Comparison of ENCODE assay signal across 8 mouse cellular contexts in the genomic region with DNA sequence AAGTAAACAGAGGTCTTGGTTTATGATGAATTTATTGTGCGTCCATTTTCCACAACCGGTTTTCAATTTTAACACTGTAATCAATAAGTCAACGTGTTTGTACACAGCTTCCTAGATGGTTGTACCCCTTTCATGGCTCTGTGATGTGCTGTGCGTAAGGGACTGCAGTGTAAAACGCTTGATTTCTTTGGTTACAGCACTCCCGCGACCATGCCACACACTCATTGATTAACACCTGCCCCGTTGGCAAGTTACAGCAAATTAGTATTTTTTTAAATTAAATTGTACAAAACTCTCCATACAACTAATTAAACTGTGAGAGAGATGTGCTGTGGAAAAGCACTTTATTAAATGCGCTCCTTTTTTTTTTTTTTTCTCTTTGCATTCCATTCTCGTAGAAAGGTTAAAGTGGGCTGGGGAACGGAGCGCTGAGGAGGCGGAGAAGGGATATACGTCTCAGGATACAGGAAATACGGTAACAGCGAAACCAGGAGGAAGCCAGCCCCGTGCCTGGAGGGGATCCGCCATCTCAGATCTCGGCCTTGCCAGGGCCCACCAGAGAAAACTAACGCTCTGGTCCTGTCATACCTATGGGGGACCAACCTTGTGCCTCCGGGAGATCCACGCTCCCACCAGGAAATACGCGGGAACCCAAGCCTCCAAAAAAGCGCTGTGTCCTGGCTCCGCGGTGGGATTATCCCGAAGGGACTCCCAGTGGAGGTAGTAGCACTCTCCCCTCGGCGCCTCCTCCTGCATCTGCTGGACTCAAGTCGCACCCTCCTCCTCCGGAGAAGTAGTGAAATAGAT. TPM values are rescaled to one million over a fixed set of nuclear protein-coding genes. Genes with fewer than 3 reads are reported as not detected.
DNase-seq lines count a peak whose midpoint lies in the region; ATAC-seq and TF ChIP-seq lines count a peak whose summit lies in the region.

Nbdy (plus strand) TSS at position 481 of the 807 bp plus-strand sequence.

- H3K9me3 ChIP-seq in neural tube, embryonic 14.5 days (ENCODE audit: control insufficient read depth, low read length): no peaks in the 10 kb centered on the region

- peak within 1 kb of the TSS; percentile 45; the same call in 1 of the 2 replicates for H3K9ac ChIP-seq in neural tube, embryonic 14.5 days (replicated peaks; ENCODE audit: low read depth, low read length)

- WGBS in lung, adult 2 months: 21% methylated on average over 32 of the region's 32 CpGs
- WGBS in neural tube, embryonic 14.5 days: 8% methylated on average over 29 of the region's 32 CpGs

- H3K4me1 ChIP-seq in lung, adult 2 months (ENCODE audit: control insufficient read depth, insufficient read depth, low read length): no peaks in the 10 kb centered on the region
- H3K4me1 ChIP-seq in neural tube, embryonic 14.5 days (ENCODE audit: control insufficient read depth, insufficient read depth, low read length): no peaks in the 10 kb centered on the region

- peak; percentile 97 to 99 for ATAC-seq in hematopoietic stem cell, adult 5-6 weeks (replicated peaks in 1 of 2; ENCODE audit: insufficient read depth in 1 of 2, low FRiP score in 2 of 2, low TSS enrichment in 1 of 2, low read depth in 1 of 2, poor library complexity in 2 of 2, severe bottlenecking in 2 of 2)
- peak; percentile 95 for ATAC-seq in neural tube, embryonic 14.5 days (ENCODE audit: low read depth)

- peak within 1 kb of the TSS; percentile 55 for H3K4me2 ChIP-seq in neural tube, embryonic 14.5 days (ENCODE audit: low read depth, low read length)

- peak within 1 kb of the TSS; percentile 78 for H3K27ac ChIP-seq in neural tube, embryonic 14.5 days (ENCODE audit: low read depth, low read length)

- peak; percentile 70 for DNase-seq in Muller cell, postnatal 12 days (ENCODE audit: inconsistent ontology term)
- DNase-seq in cerebellum, adult 9-10 months: peak; percentile 51
- peak; percentile 18 to 62 for DNase-seq in frontal cortex, adult 2 months (ENCODE audit: extremely low spot score in 1 of 2, low spot score in 1 of 2)
- DNase-seq in layer of hippocampus, adult 8-10 months (ENCODE audit: low spot score in 2 of 2): peak; percentile 17 to 37
- peak; percentile 49 for DNase-seq in lung, adult 2 months
- peak; percentile 55 for DNase-seq in testis, postnatal 14 days (ENCODE audit: low spot score)

- H3K4me3 ChIP-seq in lung, adult 2 months (replicated peaks; ENCODE audit: extremely low read depth, low read depth, low read length): peak within 1 kb of the TSS; percentile 59
- H3K4me3 ChIP-seq in neural tube, embryonic 14.5 days (ENCODE audit: low read depth, low read length): peak within 1 kb of the TSS; percentile 44

- no peaks in the 10 kb centered on the region for H3K36me3 ChIP-seq in neural tube, embryonic 14.5 days (ENCODE audit: control insufficient read depth, insufficient read depth, low read length)

- no peak for TF ChIP-seq CTCF in lung, adult 2 months (IDR thresholded peaks at IDR 0.05; ENCODE audit: insufficient read depth, low read length)

- peak; percentile 58; the same call in 1 of the 2 replicates for TF ChIP-seq POLR2A in lung, adult 2 months (IDR thresholded peaks at IDR 0.05; ENCODE audit: borderline replicate concordance, extremely low read depth, low read depth, low read length)

- H3K27me3 ChIP-seq in neural tube, embryonic 14.5 days (ENCODE audit: control insufficient read depth, insufficient read depth, low read length): no peaks in the 10 kb centered on the region

RNA-seq across cellular contexts. Expression of gene Nbdy, which starts in this region (rescaled TPM):
- polyA plus RNA-seq in frontal cortex, adult 2 months (2012; rRNA removed): 82.4 and 95.9 TPM in 2 replicates
- total RNA-seq in hematopoietic stem cell, adult 5-6 weeks (2017): 39.9 and 46.3 TPM in 2 replicates
- 10 to 100 TPM; 45.6 to 69.6 (median 53.1) TPM for total RNA-seq in layer of hippocampus, adult 8-10 months (2022)
- 39.1 and 52.7 TPM in 2 replicates for polyA plus RNA-seq in lung, adult 2 months (2012; rRNA removed)
- 142 and 161 TPM in 2 replicates for polyA plus RNA-seq in neural tube, embryonic 14.5 days (2014; fragmentation: Nextera tagmentation; extraction: Ambion mirVana)

Comparison
In these comparisons a context has a peak if more than half of its experiments do, and no peak if none do; other contexts are left out.
1. Peak in every context shown above with its lines: DNase-seq, ATAC-seq, H3K4me3 ChIP-seq and H3K27ac ChIP-seq.